Mouse (Mus musculus) kidney, adult 2 months (tissue): ENCODE results near the gene Yipf2.

Source experiments
- CTCF ChIP-seq: fragments of 200-500 bp; conservative IDR thresholded peaks from 2 replicates; pipeline ENCODE4 v1.5.1; 2011; ENCODE audit warnings: low read depth, mild to moderate bottlenecking, control low read depth, low read length, moderate library complexity, mixed read lengths; ENCODE audit not compliant: insufficient read depth, insufficient read length
- POLR2A ChIP-seq: fragments of 200-500 bp; IDR thresholded peaks from one replicate; pipeline ENCODE4 v1.6.1; 2011; ENCODE audit warnings: low read depth, low read length, control low read depth

DNA sequence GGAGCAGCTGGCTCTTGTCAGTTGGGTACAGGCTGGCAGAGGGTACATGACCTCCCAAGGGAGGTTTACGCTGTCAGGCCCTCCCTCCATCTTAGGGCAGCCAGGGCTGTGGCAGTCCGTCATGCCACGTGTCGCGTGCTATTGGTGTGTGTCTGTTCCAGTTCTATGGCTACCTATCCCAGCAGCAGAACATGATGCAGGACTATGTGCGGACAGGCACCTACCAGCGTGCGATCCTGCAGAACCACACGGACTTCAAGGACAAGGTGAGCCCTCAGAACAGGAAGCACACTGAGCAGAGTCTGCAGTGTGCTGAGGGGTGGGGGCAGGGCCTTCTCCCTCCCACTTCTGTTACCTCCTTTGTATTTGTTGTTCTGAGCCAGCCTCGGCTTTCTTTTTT lies 17.4 kb downstream of the Yipf2 start:
- TF ChIP-seq POLR2A = no peak
- no peak for TF ChIP-seq CTCF
